Mouse (Mus musculus) heart, adult 2 months (tissue): Measurements from ENCODE around the gene Ncmap. TPM values are rescaled to one million over a fixed set of nuclear protein-coding genes. Genes with fewer than 3 reads are reported as not detected.

Source experiments
- DNase-seq, 2 experiments: peaks; one replicate each; pipeline ENCODE4 v3.0.0; 2021
- H3K27ac ChIP-seq: fragments of 200-600 bp; 2 replicates; pipeline ENCODE4 v1.8.1; 2022
- H3K27me3 ChIP-seq: fragments of 200-500 bp; 2 replicates; pipeline ENCODE4 v1.6.1; 2012; ENCODE audit warnings: mild to moderate bottlenecking, low read length, inconsistent platforms, mixed read lengths; ENCODE audit not compliant: control insufficient read depth, insufficient read depth
- H3K36me3 ChIP-seq: fragments of 200-500 bp; 2 replicates; pipeline ENCODE4 v1.6.1; 2012; ENCODE audit warnings: low read length, inconsistent platforms; ENCODE audit not compliant: control insufficient read depth, insufficient read depth
- H3K4me1 ChIP-seq: fragments of 200-500 bp; 2 replicates; pipeline ENCODE4 v1.6.1; 2011; ENCODE audit warnings: low read length; ENCODE audit not compliant: control insufficient read depth, insufficient read depth
- H3K4me3 ChIP-seq: fragments of 200-600 bp; 2 replicates; pipeline ENCODE4 v1.8.1; 2022
- H3K79me2 ChIP-seq: fragments of 200-500 bp; replicated peaks from 2 replicates; pipeline ENCODE4 v1.6.1; 2012; ENCODE audit warnings: mild to moderate bottlenecking, inconsistent platforms, low read length, moderate library complexity, mixed read lengths; ENCODE audit not compliant: control insufficient read depth, insufficient read depth
- H3K9ac ChIP-seq: fragments of 200-500 bp; 2 replicates; pipeline ENCODE4 v1.6.1; 2012; ENCODE audit warnings: low read depth, mild to moderate bottlenecking, control low read depth, inconsistent platforms, low read length, mixed read lengths
- CTCF ChIP-seq: fragments of 200-600 bp; IDR thresholded peaks from 2 replicates; pipeline ENCODE4 v1.8.1; 2022; ENCODE audit warnings: antibody characterized with exemption, mild to moderate bottlenecking, moderate library complexity
- EP300 ChIP-seq: fragments of 200-500 bp; IDR thresholded peaks from 2 replicates; pipeline ENCODE4 v1.6.1; 2011; ENCODE audit warnings: low read depth, low read length, control low read depth; ENCODE audit not compliant: insufficient read depth
- POLR2A ChIP-seq: fragments of 200-500 bp; IDR thresholded peaks from 2 replicates; pipeline ENCODE4 v1.6.1; 2011; ENCODE audit warnings: mild to moderate bottlenecking, low read depth, low read length, control low read depth; ENCODE audit not compliant: insufficient read depth
- WGBS: fragments of 180-500 bp; shearing (Covaris S2); methylation state at CpG from one replicate; pipeline ENCODE4 v1.1.7; 2018; 5-methylcytosine and 5-hydroxymethylcytosine counted together
- intact Hi-C: fragments of 180-260 bp; cut with DNase I; formaldehyde crosslinking; loops from one replicate; pipeline ENCODE4 v1.15.1; 2025
- polyA plus RNA-seq: library from polyadenylated mRNA; depleted of rRNA; stranded (reverse); fragments of >200 nt; gene quantifications from 2 replicates; pipeline ENCODE4 v1.2.3, GENCODE M21; 2012
- total RNA-seq, 2 experiments: library from RNA; stranded (reverse); gene quantifications; 2 replicates each; pipeline ENCODE4 v1.2.3; 2021

The Ncmap gene
- total and polyA plus RNA-seq, 3 experiments: 0.21 to 0.62 TPM; not detected in 1

GRCm38 (mm10) chr4:135397551-135397950, 476 bp downstream of the Ncmap start:
- H3K27me3 ChIP-seq: peaks cover 5% of the 10 kb centered on the region
- intact Hi-C loops: no loop called here

GRCm38 (mm10) chr4:135396303-135396702, 1.7 kb downstream of the Ncmap start:
- no peaks in the 10 kb centered on the region; the same call in 1 of the 2 replicates for H3K4me1 ChIP-seq
- H3K36me3 ChIP-seq: no peaks in the 10 kb centered on the region
- no peaks in the 10 kb centered on the region for H3K79me2 ChIP-seq
- TF ChIP-seq EP300 (no peak), POLR2A (no peak), CTCF (no peak)
- intact Hi-C loops: no loop called here
- WGBS: 87% methylated on average over 5 of the region's 5 CpGs
- DNase-seq: no peak
- H3K27ac ChIP-seq: no peak overlapping the region
- no peak overlapping the region for H3K4me3 ChIP-seq
- H3K27me3 ChIP-seq: peaks cover 5% of the 10 kb centered on the region
- no peak overlapping the region for H3K9ac ChIP-seq

More at GRCm38 (mm10) chr4:135397551-135397950, 476 bp downstream of the Ncmap start:
- H3K4me3 ChIP-seq: no peak overlapping the region
- H3K4me1 ChIP-seq: no peaks in the 10 kb centered on the region
- TF ChIP-seq EP300: no peak
- TF ChIP-seq CTCF: no peak
- TF ChIP-seq POLR2A: no peak
- WGBS: 9% methylated on average over 15 of the region's 16 CpGs
- DNase-seq: no peak
- H3K36me3 ChIP-seq: no peaks in the 10 kb centered on the region
- H3K27ac ChIP-seq: no peak overlapping the region
- no peaks in the 10 kb centered on the region for H3K79me2 ChIP-seq
- H3K9ac ChIP-seq: no peak overlapping the region

- intact Hi-C loops: no loop called here
- TF ChIP-seq POLR2A (no peak), CTCF (no peak), EP300 (no peak)
- WGBS: 90% methylated on average over 4 of the region's 4 CpGs
Observed at GRCm38 (mm10) chr4:135395375-135395774, 2.7 kb downstream of the Ncmap start.

GRCm38 (mm10) chr4:135394666-135395065, 3.4 kb downstream of the Ncmap start:
- 79% methylated on average over 7 of the region's 7 CpGs for WGBS
- H3K36me3 ChIP-seq: no peaks in the 10 kb centered on the region
- H3K27ac ChIP-seq: no peak overlapping the region
- H3K79me2 ChIP-seq: no peaks in the 10 kb centered on the region
- H3K27me3 ChIP-seq: peaks cover 5% of the 10 kb centered on the region
- DNase-seq: no peak
- intact Hi-C loops: no loop called here
- no peak overlapping the region for H3K9ac ChIP-seq
- H3K4me3 ChIP-seq: no peak overlapping the region
- TF ChIP-seq EP300: no peak
- TF ChIP-seq POLR2A: no peak
- H3K4me1 ChIP-seq: no peaks in the 10 kb centered on the region; the same call in 1 of the 2 replicates

More at GRCm38 (mm10) chr4:135395375-135395774, 2.7 kb downstream of the Ncmap start:
- Histone ChIP-seq H3K79me2 (no peaks in the 10 kb centered on the region), H3K27me3 (peaks cover 5% of the 10 kb centered on the region), H3K27ac (no peak overlapping the region), H3K9ac (no peak overlapping the region), H3K4me3 (no peak overlapping the region), H3K36me3 (no peaks in the 10 kb centered on the region), H3K4me1 (no peaks in the 10 kb centered on the region; the same call in 1 of the 2 replicates)
- DNase-seq: no peak

GRCm38 (mm10) chr4:135393381-135393780, 4.6 kb downstream of the Ncmap start:
- 74% methylated on average over 6 of the region's 6 CpGs for WGBS

GRCm38 (mm10) chr4:135392801-135393200, 5.2 kb downstream of the Ncmap start:
- DNase-seq: no peak
- intact Hi-C loops: no loop called here
- no peak overlapping the region for H3K4me3 ChIP-seq
- H3K9ac ChIP-seq: no peak overlapping the region
- H3K79me2 ChIP-seq: no peaks in the 10 kb centered on the region
- WGBS: 81% methylated on average over 3 of the region's 3 CpGs
- TF ChIP-seq POLR2A (no peak), EP300 (no peak), CTCF (no peak)
- no peaks in the 10 kb centered on the region; the same call in 1 of the 2 replicates for H3K4me1 ChIP-seq
- H3K27me3 ChIP-seq: peaks cover 3% of the 10 kb centered on the region
- H3K36me3 ChIP-seq: no peaks in the 10 kb centered on the region
- H3K27ac ChIP-seq: no peak overlapping the region

More at GRCm38 (mm10) chr4:135393381-135393780, 4.6 kb downstream of the Ncmap start:
- Histone ChIP-seq H3K27ac (no peak overlapping the region), H3K79me2 (no peaks in the 10 kb centered on the region), H3K4me1 (no peaks in the 10 kb centered on the region; the same call in 1 of the 2 replicates), H3K27me3 (peaks cover 5% of the 10 kb centered on the region), H3K36me3 (no peaks in the 10 kb centered on the region), H3K9ac (no peak overlapping the region), H3K4me3 (no peak overlapping the region)
- no peak for TF ChIP-seq CTCF
- no peak for TF ChIP-seq EP300
- TF ChIP-seq POLR2A: no peak
- intact Hi-C loops: no loop called here
- no peak for DNase-seq

- Histone ChIP-seq H3K9ac (no peak overlapping the region), H3K27ac (no peak overlapping the region), H3K27me3 (no peaks in the 10 kb centered on the region), H3K36me3 (no peaks in the 10 kb centered on the region), H3K4me3 (no peak overlapping the region), H3K79me2 (no peaks in the 10 kb centered on the region), H3K4me1 (no peaks in the 10 kb centered on the region; the same call in 1 of the 2 replicates)
- intact Hi-C loops: no loop called here
- 53% methylated on average over 6 of the region's 6 CpGs for WGBS
- DNase-seq: no peak
- TF ChIP-seq POLR2A (no peak), CTCF (no peak), EP300 (no peak)
Observed at GRCm38 (mm10) chr4:135391014-135391413, 7.0 kb downstream of the Ncmap start.
